Mouse (Mus musculus) liver, postnatal 0 days (tissue): ENCODE results near the gene Ednrb. TPM values are rescaled to one million over a fixed set of nuclear protein-coding genes. Genes with fewer than 3 reads are reported as not detected.
A peak's percentile ranks its signal among the peaks of the same experiment; 100 is the strongest.
"Not testable (repeated sequence)": the region's sequence is repeated elsewhere in the genome, so short reads cannot be mapped to it uniquely, and the experiment has no call there.

ENCODE experiments used
- ATAC-seq: fragments of 200-750 bp; cut with Nextera tagmentation; 2 replicates; pipeline ENCODE4 v1.8.0; 2017; ENCODE audit warnings: mild to moderate bottlenecking, moderate library complexity
- DNase-seq: peaks from one replicate; pipeline ENCODE4 v3.0.0-alpha.2; 2016
- H3K27ac ChIP-seq: fragments of 300-500 bp; sonication (generic); 2 replicates; pipeline ENCODE4 v1.5.1; 2014; ENCODE audit warnings: antibody characterized with exemption, moderate library complexity, mild to moderate bottlenecking, low read depth
- H3K27me3 ChIP-seq: fragments of 300-500 bp; sonication (generic); 2 replicates; pipeline ENCODE4 v1.6.1; 2014; ENCODE audit warnings: low read length, control low read depth, mixed read lengths; ENCODE audit not compliant: insufficient read depth
- H3K36me3 ChIP-seq: fragments of 300-500 bp; sonication (generic); replicated peaks from 2 replicates; pipeline ENCODE4 v1.6.1; 2014; ENCODE audit warnings: mild to moderate bottlenecking, control low read depth, low read length, moderate library complexity, mixed read lengths; ENCODE audit not compliant: insufficient read depth
- H3K4me1 ChIP-seq: fragments of 300-500 bp; sonication (generic); 2 replicates; pipeline ENCODE4 v1.6.1; 2014; ENCODE audit warnings: antibody characterized with exemption, mild to moderate bottlenecking, control low read depth; ENCODE audit not compliant: insufficient read depth
- H3K4me2 ChIP-seq: fragments of 300-500 bp; sonication (generic); 2 replicates; pipeline ENCODE4 v1.6.1; 2014; ENCODE audit warnings: low read depth, mild to moderate bottlenecking, low read length, moderate library complexity, mixed read lengths
- H3K4me3 ChIP-seq: fragments of 300-500 bp; sonication (generic); 2 replicates; pipeline ENCODE4 v1.5.1; 2014; ENCODE audit warnings: low read depth, low read length
- H3K9ac ChIP-seq: fragments of 300-500 bp; sonication (generic); replicated peaks from 2 replicates; pipeline ENCODE4 v1.6.1; 2014; ENCODE audit warnings: mild to moderate bottlenecking, moderate library complexity
- H3K9me3 ChIP-seq: fragments of 300-500 bp; sonication (generic); 2 replicates; pipeline ENCODE4 v1.6.1; 2016; ENCODE audit warnings: mild to moderate bottlenecking, control low read depth, low read length, mixed read lengths
- CTCF ChIP-seq: sonication (generic); IDR thresholded peaks from 2 replicates; pipeline ENCODE4 v1.5.1; 2016; ENCODE audit warnings: antibody characterized with exemption, low read depth
- EP300 ChIP-seq: IDR thresholded peaks from 2 replicates; pipeline ENCODE4 v1.6.1; 2016; ENCODE audit warnings: antibody characterized with exemption, low read depth, mild to moderate bottlenecking
- WGBS: fragments of 180-500 bp; shearing (Covaris S2); extraction: QIAGEN DNeasy Blood & Tissue Kit; methylation state at CpG from one replicate; pipeline ENCODE4 v1.1.7; 2014; ENCODE audit not compliant: insufficient replicate concordance; 5-methylcytosine and 5-hydroxymethylcytosine counted together
- polyA plus RNA-seq: library from polyadenylated mRNA; unstranded; fragments of >200 nt; fragmentation: Nextera tagmentation; extraction: Ambion mirVana; gene quantifications from 2 replicates; pipeline ENCODE4 v1.2.1, GENCODE M21; 2015

The Ednrb gene
- polyA plus RNA-seq, 1 experiment from 2014 or later: 10.0 TPM

- no peaks in the 10 kb centered on the region for H3K4me1 ChIP-seq
- WGBS: 72% methylated on average over 3 of the region's 3 CpGs
- H3K4me3 ChIP-seq: no peak overlapping the region
- H3K27me3 ChIP-seq: no peaks in the 10 kb centered on the region
- H3K9ac ChIP-seq: no peak overlapping the region
- ATAC-seq: no peak
- no peak overlapping the region for H3K27ac ChIP-seq
- no peak for DNase-seq
- no peaks in the 10 kb centered on the region for H3K36me3 ChIP-seq
- no peak for TF ChIP-seq EP300
- no peak for TF ChIP-seq CTCF
- H3K9me3 ChIP-seq: no peaks in the 10 kb centered on the region
- H3K4me2 ChIP-seq: no peak overlapping the region
Observed at GRCm38 (mm10) chr14:103797123-103797522, 47.1 kb downstream of the Ednrb start.

- TF ChIP-seq EP300 (no peak), CTCF (no peak)
- Histone ChIP-seq H3K9ac (no peak overlapping the region), H3K4me3 (no peak overlapping the region), H3K4me2 (no peak overlapping the region), H3K36me3 (no peaks in the 10 kb centered on the region), H3K9me3 (no peaks in the 10 kb centered on the region), H3K27ac (no peak overlapping the region), H3K4me1 (no peaks in the 10 kb centered on the region), H3K27me3 (no peaks in the 10 kb centered on the region)
- 48% methylated on average over 1 of the region's 1 CpGs for WGBS
- ATAC-seq (no peak), DNase-seq (no peak)
Observed at GRCm38 (mm10) chr14:103795591-103795990, 48.6 kb downstream of the Ednrb start.

GRCm38 (mm10) chr14:103793409-103793808 lies 50.8 kb downstream of the Ednrb start:
- 58% methylated on average over 5 of the region's 5 CpGs for WGBS
- Histone ChIP-seq H3K27ac (no peak overlapping the region), H3K27me3 (no peaks in the 10 kb centered on the region), H3K9ac (no peak overlapping the region), H3K9me3 (no peaks in the 10 kb centered on the region), H3K4me2 (no peak overlapping the region), H3K4me3 (no peak overlapping the region), H3K36me3 (no peaks in the 10 kb centered on the region), H3K4me1 (no peaks in the 10 kb centered on the region)
- no peak for ATAC-seq
- DNase-seq: no peak
- TF ChIP-seq CTCF (no peak), EP300 (no peak)

- H3K27me3 ChIP-seq: no peaks in the 10 kb centered on the region
- WGBS: 25% methylated on average over 1 of the region's 1 CpGs
- no peak for DNase-seq
- H3K9ac ChIP-seq: no peak overlapping the region
- H3K9me3 ChIP-seq: no peaks in the 10 kb centered on the region
- ATAC-seq: no peak
- no peaks in the 10 kb centered on the region for H3K36me3 ChIP-seq
- no peak overlapping the region for H3K27ac ChIP-seq
- TF ChIP-seq CTCF (no peak), EP300 (no peak)
- no peak overlapping the region for H3K4me3 ChIP-seq
- no peaks in the 10 kb centered on the region for H3K4me1 ChIP-seq
- no peak overlapping the region for H3K4me2 ChIP-seq
Observed at GRCm38 (mm10) chr14:103792726-103793125, 51.5 kb downstream of the Ednrb start.

GRCm38 (mm10) chr14:103787547-103787946 lies 56.7 kb downstream of the Ednrb start:
- Histone ChIP-seq H3K27ac (no peak overlapping the region), H3K4me2 (no peak overlapping the region), H3K9me3 (no peaks in the 10 kb centered on the region), H3K36me3 (no peaks in the 10 kb centered on the region), H3K27me3 (no peaks in the 10 kb centered on the region), H3K4me3 (no peak overlapping the region), H3K9ac (no peak overlapping the region), H3K4me1 (no peaks in the 10 kb centered on the region)
- DNase-seq (no peak), ATAC-seq (no peak)
- WGBS: 79% methylated on average over 2 of the region's 2 CpGs
- no peak for TF ChIP-seq EP300
- no peak; the same call in 1 of the 2 replicates for TF ChIP-seq CTCF

GRCm38 (mm10) chr14:103785096-103785965 lies 58.9 kb downstream of the Ednrb start:
- 25% methylated on average over 9 of the region's 9 CpGs for WGBS
- Histone ChIP-seq H3K27me3 (no peaks in the 10 kb centered on the region), H3K36me3 (no peaks in the 10 kb centered on the region), H3K27ac (no peak overlapping the region), H3K4me3 (no peak overlapping the region), H3K4me2 (peak overlapping the region; percentile 10; the same call in 1 of the 2 replicates), H3K9ac (no peak overlapping the region), H3K4me1 (no peaks in the 10 kb centered on the region), H3K9me3 (no peaks in the 10 kb centered on the region)
- ATAC-seq: peak; percentile 50
- TF ChIP-seq EP300 (no peak), CTCF (no peak)
- no peak for DNase-seq

GRCm38 (mm10) chr14:103780336-103780735 lies 63.9 kb downstream of the Ednrb start:
- H3K27ac ChIP-seq, ATAC-seq, H3K9ac ChIP-seq, H3K4me2 ChIP-seq, H3K36me3 ChIP-seq, H3K27me3 ChIP-seq, H3K9me3 ChIP-seq, DNase-seq, H3K4me1 ChIP-seq, H3K4me3 ChIP-seq: not testable (repeated sequence)
- WGBS: 80% methylated on average over 6 of the region's 6 CpGs
